9 mouse cellular contexts compared by ENCODE assay signal in the genomic region with DNA sequence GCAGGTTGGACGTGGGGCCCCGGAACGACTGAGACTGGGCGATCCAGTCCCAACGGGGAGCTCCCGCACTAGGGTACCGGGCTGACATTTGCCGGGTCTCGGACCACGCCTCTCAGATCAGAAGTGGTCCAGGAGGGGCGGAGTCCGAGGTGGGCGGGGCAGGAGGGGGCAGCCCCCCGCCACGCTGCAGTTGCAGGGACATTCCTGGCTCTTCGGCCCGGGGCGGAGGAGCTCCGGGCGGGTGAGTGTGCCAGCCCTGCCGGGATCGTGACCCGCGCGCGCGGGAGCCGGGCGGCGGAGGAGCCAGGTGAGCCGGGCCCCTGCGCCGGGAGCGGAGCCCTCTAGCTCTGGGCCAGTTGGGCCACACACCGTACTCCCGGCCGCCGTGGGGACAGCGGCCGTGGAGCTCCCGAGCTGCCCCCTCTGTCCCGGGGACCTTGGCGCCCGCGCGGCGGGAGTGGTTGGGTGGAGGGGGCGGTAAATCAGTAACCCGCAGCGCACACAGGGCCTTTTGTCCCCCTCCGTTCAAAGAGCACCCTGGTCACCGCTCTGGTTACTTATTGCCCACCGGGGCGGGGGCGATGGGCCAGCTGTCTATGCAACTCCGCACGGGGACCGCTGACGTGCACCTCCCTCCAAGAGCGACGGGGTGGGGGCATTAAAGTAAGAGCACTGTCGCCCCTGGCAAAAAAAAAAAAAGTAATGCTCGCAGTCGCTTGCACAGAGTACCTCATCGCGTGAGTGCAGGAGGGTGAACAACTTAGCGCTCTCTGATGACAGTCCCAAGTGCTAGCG. TPM values are rescaled to one million over a fixed set of nuclear protein-coding genes. Genes with fewer than 3 reads are reported as not detected.
DNase-seq lines count a peak whose midpoint lies in the region; ATAC-seq and TF ChIP-seq lines count a peak whose summit lies in the region.
"Had no signal": no experiment of that assay in that cellular context is flagged by ENCODE, and none has a peak within 500 bp of the region (broad histone marks: within the 10 kb centered on the region; RNA-seq: fewer than 3 reads in every experiment).

TSS of gene Fgfr4 (plus strand) at position 20 of the 795 bp plus-strand sequence.

- H3K9ac ChIP-seq in limb, embryonic 12.5 days (replicated peaks), result peak within 1 kb of the TSS; percentile 67
- peak within 1 kb of the TSS; percentile 34; the same call in 1 of the 2 replicates for H3K9ac ChIP-seq in midbrain, postnatal 0 days (replicated peaks; ENCODE audit: low read length, poor library complexity, severe bottlenecking)

- H3K4me3 ChIP-seq in limb, embryonic 12.5 days (replicated peaks), result peak within 1 kb of the TSS; percentile 60
- H3K4me3 ChIP-seq in midbrain, postnatal 0 days (ENCODE audit: low read depth, low read length), result peak within 1 kb of the TSS; percentile 48

- peak; percentile 34; the same call in 1 of the 2 replicates for ATAC-seq in limb, embryonic 12.5 days (ENCODE audit: insufficient number of reproducible peaks, insufficient read depth, low FRiP score, low TSS enrichment, low read depth)
- 0 out of 2 replicates have a peak, but pooled peaks have one; percentile 34 for ATAC-seq in midbrain, postnatal 0 days (ENCODE audit: low FRiP score)
- ATAC-seq in megakaryocyte-erythroid progenitor cell, adult 5-6 weeks (replicated peaks; ENCODE audit: low FRiP score, low TSS enrichment, poor library complexity, severe bottlenecking), result no peak

- no peaks in the 10 kb centered on the region for H3K36me3 ChIP-seq in limb, embryonic 12.5 days
- H3K36me3 ChIP-seq in midbrain, postnatal 0 days (ENCODE audit: insufficient read depth, low read length), result no peaks in the 10 kb centered on the region

- H3K4me1 ChIP-seq in limb, embryonic 12.5 days (replicated peaks), result peaks cover 11% of the 10 kb centered on the region; the same call in 1 of the 2 replicates
- no peaks in the 10 kb centered on the region for H3K4me1 ChIP-seq in midbrain, postnatal 0 days (ENCODE audit: insufficient read depth, low read length)

- TF ChIP-seq CTCF in midbrain, postnatal 0 days (IDR thresholded peaks at IDR 0.05), result no peak

- H3K4me2 ChIP-seq in limb, embryonic 12.5 days, result peak within 1 kb of the TSS; percentile 95
- peak within 1 kb of the TSS; percentile 98 for H3K4me2 ChIP-seq in midbrain, postnatal 0 days (ENCODE audit: low read depth, low read length, poor library complexity, severe bottlenecking)

- H3K27me3 ChIP-seq in limb, embryonic 12.5 days, result peaks cover 46% of the 10 kb centered on the region
- peaks cover 9% of the 10 kb centered on the region; the same call in 1 of the 2 replicates for H3K27me3 ChIP-seq in midbrain, postnatal 0 days (ENCODE audit: insufficient read depth, low read length)

- no peak within 1 kb of the TSS for H3K27ac ChIP-seq in limb, embryonic 12.5 days
- no peak within 1 kb of the TSS for H3K27ac ChIP-seq in midbrain, postnatal 0 days (ENCODE audit: low read depth, low read length)

- H3K9me3 ChIP-seq in limb, embryonic 12.5 days, result no peaks in the 10 kb centered on the region
- H3K9me3 ChIP-seq in midbrain, postnatal 0 days (ENCODE audit: low read length), result no peaks in the 10 kb centered on the region

- 2% methylated on average over 68 of the region's 68 CpGs for WGBS in limb, embryonic 12.5 days
- under 1% methylated on average over 66 of the region's 68 CpGs for WGBS in midbrain, postnatal 0 days

- DNase-seq in heart, adult 11 months, result peak; percentile 89
- no peak for DNase-seq in heart, adult 8-10 months (ENCODE audit: low spot score)
- peak; percentile 35 for DNase-seq in embryo, embryonic 11.5 days (ENCODE audit: low read depth, low spot score)
- peak; percentile 34 for DNase-seq in heart, postnatal 4 days
- DNase-seq in midbrain, postnatal 0 days (ENCODE audit: low spot score), result no peak
- no peak for DNase-seq in cerebellum, adult 11-12 months

RNA-seq across cellular contexts. Expression of gene Fgfr4, which starts in this region (rescaled TPM):
- under 1 TPM in 3 of 4 experiments, not detected in 1; 0.16 to 0.29 (median 0.28) TPM for total RNA-seq in heart, adult 8-10 months (2022)
- 1 to 10 TPM in 1 of 2 experiments, under 1 TPM in 1; 0.61 to 1.3 TPM for total RNA-seq in heart, postnatal 4 days (2021)
- polyA plus RNA-seq in limb, embryonic 12.5 days (2016; fragmentation: Nextera tagmentation; extraction: Ambion mirVana), result 6.1 and 7.4 TPM in 2 replicates
- 0.44 and 0.61 TPM in 2 replicates for total RNA-seq in midbrain, postnatal 0 days (2014; rRNA removed)
- polyA plus RNA-seq in midbrain, postnatal 0 days (2015; fragmentation: Nextera tagmentation; extraction: Ambion mirVana), result 0.52 and 0.63 TPM in 2 replicates
- not detected in 2 replicates for total RNA-seq in megakaryocyte-erythroid progenitor cell, adult 5-6 weeks (2014; fragmentation: Nextera tagmentation)
- total RNA-seq in megakaryocyte-erythroid progenitor cell, adult 5-6 weeks (2017), result not detected in 2 replicates
- total RNA-seq: MEL had no signal

Comparison
In these comparisons a context has a peak if more than half of its experiments do, and no peak if none do; other contexts are left out.
1. DNase-seq: peak in heart, adult 11 months (single experiment), embryo, embryonic 11.5 days (single experiment) and heart, postnatal 4 days (single experiment); none in heart, adult 8-10 months (single experiment), midbrain, postnatal 0 days (single experiment) and cerebellum, adult 11-12 months (single experiment).
2. Peak in ATAC-seq, H3K4me3 ChIP-seq, H3K9ac ChIP-seq and H3K4me2 ChIP-seq in midbrain, postnatal 0 days; RNA of the gene not detected or under 1 TPM.